Mouse (Mus musculus): ENCODE data around the gene Rab31.

Gene Rab31

DNA sequence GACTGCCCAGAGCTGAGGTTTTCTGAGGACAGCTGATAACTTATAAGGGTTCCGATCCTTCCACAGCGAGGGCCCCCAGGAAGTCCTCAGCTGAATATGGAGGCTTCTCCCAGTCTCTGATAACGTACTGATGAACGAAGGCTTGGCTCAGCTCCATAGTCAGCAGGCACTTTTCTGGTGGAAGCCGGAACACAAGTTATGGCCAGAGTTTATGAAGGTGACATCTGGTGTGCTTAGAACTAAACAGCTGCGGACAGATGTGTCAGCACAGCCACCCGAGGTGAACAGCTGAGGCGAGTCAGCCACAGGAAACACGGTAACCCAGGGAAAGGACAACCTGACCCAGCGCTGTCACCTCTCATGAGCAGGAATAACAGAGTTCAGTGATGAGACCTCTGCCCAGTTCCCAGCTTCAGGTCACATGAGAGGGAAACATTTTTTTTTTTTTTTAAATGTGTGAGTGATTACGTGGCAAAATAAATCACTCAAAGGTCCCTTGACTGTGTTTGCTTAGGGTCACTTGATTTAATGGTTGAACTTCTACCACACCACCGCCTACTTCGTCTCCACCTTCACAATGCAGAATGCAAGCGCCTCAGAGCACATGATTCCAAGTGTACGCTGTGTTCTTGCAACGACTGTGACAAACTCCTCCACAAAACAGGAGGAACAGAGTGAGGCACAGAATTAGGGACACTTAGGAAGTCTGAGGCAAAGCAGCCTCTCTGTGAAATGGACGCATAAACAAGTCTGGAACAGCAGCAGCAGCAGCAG lies 106.0 kb downstream of the Rab31 start:
- DNase-seq (ENCODE audit: low spot score in 2 of 2) = peak in 1 of 2 experiments; percentile 28

DNA sequence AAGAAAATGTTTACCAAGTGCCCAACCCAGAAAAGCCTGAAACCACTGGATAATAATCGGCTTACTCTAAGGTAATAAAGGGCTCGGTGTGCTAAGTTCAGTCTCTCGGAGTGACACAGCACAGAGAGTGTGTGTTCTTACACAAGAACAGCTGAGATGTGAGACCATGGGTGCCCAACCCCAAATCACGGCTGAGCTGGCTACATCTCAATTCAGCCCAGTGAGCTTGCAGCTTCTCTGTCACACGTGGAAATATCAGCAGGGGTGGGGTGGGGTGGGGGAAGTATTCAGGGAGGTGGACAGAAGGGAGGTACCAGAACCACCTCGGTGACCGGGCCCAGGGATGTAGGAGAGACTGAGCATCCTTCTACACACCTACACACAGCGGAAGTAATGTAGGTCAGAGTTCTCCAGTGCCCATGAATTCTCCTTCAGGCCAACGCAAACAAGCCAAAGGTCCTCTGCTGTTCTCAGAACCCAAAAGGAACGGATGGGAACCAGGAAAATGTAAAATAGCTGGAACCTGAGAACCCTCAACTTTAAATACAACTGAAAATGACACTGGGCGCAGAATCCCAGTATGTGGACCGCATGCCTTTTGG lies 106.7 kb downstream of the Rab31 start:
- no peak for DNase-seq (ENCODE audit: low spot score in 2 of 2)

DNA sequence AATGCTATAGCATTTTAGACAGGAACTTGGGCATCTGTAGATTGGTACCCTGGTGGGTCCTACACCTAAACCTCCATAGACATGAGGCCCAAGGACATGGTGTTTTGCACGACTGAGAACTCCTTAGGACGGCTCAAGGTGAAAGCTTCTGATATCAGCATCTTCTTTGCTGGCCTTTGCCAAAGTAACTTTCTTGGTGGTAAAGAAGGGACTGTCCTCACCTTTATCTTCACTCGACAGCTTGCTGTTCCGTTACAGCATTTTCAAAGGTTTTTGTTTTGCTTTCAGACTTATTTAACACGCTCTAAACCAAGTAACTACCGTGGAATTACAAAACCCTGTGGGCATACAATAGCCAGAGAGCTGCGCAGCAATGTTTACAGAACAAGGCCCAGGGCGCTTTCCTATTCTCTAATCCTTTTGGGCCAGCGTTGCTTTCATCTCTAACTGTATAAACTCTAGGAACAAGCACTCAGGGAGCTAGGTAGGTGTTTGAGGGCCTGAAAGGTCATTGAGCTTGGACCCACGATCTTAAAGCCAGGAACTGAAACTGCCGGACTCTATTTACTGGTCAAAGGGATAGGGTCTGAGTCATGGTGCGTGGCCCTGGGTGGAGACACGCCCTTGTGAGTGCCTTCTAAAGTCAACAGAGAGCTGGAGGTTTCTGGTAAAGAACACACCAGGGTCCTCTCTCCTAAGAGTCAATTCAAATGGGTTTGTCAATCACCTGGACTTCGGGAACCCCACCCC lies 109.0 kb downstream of the Rab31 start:
- DNase-seq (ENCODE audit: low spot score in 2 of 2) = no peak

DNA sequence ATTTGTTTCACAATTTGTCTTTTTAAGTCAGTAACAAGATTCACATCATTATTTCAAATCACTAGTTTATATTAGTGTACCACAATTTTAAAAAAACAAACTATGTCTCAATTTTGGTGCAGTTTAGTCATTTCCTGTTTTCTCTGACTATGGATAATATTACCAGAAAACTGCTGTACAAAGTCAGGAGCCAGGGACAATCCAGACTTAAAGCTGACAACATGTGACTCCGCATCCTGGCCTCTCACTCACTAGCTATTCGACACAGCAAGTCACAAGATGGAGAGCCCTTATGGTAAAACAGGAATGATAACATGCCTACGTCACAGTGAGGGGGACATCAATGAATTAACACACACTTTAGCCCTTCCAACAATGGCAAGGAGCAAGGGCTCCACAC lies 109.9 kb downstream of the Rab31 start:
- no peak for DNase-seq (ENCODE audit: low spot score in 2 of 2)

DNA sequence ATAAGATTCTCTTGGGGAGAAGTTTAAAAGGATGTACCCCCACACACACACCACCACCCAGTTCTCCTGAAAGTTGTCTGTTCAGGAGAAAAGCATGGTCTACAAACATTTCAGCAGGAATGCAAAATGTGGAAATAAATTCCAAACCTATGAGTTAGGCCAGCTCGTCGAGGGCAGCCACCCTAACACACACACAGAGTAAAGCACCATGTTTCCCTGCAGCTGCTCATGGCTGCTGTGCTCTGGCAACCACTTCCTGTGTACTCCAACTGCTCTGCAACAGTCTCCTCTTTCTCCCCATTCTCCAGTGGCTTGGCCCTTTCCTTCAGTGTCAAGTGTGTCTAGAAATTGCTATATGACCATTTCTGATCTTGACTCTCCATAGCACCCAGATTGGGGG lies 114.1 kb downstream of the Rab31 start:
- DNase-seq (ENCODE audit: low spot score in 2 of 2) = no peak

DNA sequence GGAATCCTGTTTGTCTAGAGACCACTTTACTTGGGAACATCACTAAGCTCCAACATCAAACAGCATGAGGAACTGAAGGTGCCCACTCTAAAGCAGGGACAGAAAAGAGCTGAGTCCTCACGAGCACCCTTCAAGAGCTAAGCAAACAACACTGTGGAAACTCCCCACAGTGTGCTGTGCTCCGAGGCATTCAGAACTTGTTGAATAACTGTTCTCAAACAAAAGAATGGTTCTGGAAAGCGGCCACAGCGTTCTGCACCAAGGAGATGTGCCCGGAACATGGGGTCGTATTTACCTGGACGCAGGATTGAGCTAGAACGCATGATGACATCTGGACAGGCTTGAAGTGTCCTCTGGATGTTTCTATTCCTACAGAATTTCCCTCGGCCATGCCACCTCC lies 114.6 kb downstream of the Rab31 start:
- no peak for DNase-seq (ENCODE audit: low spot score in 2 of 2)

DNA sequence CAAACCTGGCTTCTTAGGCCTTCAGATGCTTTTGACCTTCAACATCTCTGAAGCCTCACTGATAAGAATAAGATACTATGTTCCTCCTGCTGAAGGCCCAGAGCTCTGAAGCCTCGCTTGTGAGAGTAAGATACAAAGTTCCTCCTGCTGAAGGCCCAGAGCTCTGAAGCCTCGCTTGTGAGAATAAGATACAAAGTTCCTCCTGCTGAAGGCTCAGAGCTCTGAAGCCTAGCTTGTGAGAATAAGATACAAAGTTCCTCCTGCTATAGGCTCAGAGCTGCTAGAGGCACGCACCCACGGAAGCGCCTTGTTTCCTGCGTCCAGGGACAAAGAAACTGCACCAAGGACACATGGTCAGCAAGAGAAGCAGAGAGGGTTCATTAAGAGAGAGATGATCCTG lies 115.8 kb downstream of the Rab31 start:
- DNase-seq (ENCODE audit: low spot score in 2 of 2) = no peak

DNA sequence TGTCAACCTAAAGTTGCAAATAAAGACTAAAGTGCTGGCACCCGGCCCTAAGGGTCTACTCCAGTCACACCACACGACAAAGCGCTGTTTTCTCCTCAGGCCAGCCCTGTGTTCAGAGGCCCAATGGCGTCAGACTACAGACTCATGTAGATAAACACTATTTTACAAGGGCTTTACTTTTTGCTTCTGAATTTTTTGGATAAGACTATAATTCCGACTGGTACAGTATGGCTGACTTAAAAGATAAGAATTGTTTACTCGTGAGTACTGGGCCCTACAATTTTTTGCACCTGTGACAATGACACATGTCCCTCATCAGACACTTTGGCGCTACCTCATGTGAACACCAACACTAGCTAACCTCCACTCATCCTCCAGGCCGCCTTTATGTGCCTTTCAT lies 116.5 kb downstream of the Rab31 start:
- no peak for DNase-seq (ENCODE audit: low spot score in 2 of 2)

DNA sequence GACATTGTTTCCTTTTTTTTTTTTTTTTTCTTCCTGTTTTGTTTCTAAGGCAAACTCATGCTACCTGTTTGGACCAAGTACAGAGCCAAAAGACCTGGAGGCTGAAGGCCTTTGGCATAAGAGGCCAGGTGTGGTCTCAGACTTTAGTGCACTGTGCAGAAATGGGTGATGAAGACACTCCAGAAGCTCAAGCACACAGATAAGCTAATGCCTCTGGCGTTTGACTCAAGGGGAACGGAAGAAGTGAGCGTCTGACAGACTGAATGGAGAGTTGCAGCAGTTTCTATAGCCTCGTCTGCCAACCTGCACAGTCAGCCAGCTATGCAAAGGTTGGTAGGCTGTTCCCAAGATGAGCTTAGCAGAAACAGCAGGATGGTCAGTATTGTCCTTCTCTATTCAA lies 116.9 kb downstream of the Rab31 start:
- no peak for DNase-seq (ENCODE audit: low spot score in 2 of 2)

DNA sequence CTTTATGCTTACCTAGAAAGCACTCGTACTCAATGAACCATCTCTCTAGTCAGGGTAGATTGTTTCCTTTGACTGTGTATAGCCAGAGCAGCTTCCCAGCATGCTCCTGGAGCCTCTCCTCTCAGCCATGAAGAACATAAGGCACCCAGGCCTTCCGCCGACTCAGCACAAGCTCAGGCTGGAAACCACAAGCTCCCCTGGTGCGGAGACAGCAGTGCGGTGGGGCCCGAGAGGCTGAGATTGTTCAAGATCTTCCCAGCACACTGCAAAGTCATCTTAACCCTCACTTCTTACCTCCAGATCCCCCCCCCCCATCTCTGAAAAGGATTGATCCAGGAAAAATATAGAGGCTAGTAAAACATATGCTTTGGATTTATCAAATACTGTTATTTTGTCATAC lies 122.0 kb downstream of the Rab31 start:
- DNase-seq (ENCODE audit: low spot score in 2 of 2) = no peak

DNA sequence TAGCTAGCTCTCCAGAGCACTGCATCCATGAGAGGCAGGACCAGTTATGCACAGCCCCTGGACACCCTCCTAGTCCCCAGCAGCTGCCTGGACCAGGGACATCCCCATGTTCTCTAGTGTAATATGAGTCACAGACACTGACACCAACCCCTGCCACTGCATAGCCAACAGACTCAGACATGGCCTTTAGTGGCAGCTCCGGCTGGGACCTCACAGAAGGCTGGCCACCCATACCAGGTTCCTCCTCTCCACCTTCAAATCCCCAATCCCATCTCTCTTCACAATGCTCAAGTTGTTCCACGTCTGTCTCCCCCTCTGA lies 123.4 kb downstream of the Rab31 start:
- no peak for DNase-seq (ENCODE audit: low spot score in 2 of 2)

DNA sequence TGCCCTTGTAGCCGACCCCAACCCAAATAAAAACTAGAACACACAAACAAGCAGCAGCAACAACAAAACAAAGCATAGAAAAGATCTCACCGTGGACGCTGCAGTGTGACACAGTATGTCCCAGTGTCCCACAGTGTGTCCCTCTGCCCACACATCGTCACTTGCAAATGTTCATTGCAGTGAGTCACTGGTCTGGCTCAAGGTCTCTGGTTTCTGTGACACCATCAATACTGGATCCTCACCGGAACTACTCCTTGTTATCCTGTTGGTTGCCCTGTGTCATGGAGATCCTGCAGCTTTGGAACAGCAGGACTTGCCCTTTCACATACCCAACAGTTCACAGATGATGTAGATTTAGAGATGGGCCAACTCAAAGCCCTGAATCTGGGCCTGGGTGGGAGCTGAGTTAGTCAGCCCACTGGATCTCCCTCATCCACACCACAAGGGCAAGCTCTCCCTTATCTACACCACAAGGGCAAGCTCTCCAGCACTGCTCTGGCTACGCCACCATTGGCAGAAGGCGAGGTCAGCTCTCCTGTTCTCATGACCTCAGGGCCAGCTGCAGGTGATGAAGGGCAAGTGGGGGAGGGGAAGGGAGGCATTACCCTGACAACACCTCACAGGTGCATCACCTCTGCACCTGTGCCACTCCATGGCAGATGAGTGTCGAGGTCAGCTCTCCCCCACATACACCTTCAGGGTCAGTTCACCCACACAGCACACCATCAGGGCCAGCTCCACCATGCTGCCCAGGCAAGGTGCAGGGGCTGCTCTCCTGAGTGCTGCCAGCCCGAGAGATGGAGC lies 124.0 kb downstream of the Rab31 start:
- no peak for DNase-seq (ENCODE audit: low spot score in 2 of 2)

DNA sequence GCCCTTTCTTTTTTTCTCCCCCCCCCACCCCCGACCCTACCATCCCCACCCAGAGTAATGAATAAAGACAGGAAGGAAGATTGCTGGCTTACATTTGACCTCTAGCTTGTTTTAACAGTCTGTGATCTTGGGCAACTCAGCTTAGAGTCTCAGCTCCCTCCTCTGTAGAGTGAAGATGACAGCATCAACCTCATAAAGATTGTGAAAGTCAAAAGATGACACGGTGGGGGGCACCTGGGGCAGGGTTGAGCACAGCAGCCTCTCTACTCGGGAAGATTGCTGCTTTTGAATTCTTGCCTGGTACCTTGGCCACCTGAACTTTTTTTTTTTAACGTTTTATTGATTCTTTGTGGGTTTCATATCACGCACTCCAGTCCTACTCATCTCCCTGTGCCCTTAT lies 124.6 kb downstream of the Rab31 start:
- no peak for DNase-seq (ENCODE audit: low spot score in 2 of 2)

DNA sequence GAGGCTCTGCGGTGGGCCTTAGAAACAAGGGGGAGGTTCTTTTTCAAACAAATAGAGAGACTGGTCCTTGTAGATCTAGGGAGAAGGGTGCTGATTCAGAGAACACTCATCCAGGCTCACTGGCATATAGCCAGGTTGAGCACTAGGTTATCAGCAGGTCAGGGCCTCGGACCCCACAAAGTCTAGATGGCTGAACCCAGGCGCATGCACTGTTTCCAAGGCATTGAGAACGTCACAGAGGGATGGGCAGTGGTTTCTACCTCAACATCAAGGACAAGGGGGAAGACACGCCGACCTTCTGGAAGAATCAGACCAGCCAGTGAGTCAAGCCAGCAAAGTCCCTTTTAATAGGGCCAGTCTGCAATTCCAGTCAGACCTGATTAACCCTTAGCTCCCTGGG lies 125.3 kb downstream of the Rab31 start:
- no peak for DNase-seq (ENCODE audit: low spot score in 2 of 2)

DNA sequence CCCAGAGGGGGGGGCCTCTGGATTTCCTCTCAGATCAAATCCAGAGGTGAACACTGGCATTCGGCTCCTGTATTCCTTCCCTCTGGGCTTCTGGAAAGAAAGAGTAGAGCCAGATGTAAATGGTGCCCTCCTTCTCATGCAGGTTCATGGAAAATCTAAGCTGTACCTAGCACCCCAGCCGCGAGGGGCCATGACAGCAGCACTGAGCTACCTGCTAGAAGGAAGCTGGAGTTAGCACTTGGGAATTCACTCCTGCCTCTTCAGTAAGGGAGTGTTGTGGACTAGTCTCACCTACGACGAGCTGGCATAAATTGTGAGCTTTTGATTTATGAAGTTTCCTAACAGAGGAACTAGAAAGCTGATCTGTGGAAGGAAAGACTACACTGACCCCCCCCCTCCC lies 129.0 kb downstream of the Rab31 start:
- DNase-seq (ENCODE audit: low spot score in 2 of 2) = no peak

DNA sequence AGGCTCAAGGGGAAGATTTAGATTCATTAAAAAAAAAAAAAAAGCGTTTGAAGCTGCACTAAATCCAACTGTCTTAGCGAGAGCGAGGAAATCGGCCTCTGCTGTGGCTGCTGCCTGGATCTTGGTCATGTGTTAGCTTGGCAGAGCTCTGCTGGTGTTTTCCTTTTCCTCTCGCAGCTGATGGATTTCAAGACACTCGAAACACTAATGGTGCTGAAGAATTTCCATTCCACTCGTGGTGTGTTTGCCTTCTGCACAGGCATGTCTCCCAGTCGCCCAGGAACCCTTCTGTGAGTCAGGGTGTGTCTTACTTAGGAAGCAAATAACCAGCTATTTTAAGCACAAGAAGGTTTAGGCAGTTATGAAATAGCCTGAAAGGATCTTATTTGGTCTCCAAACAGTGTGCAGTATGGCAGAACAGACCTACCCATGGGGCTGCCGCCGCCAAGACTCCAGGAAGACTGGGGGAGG lies 129.5 kb downstream of the Rab31 start:
- peak; percentile 55 to 65 for DNase-seq (ENCODE audit: low spot score in 2 of 2)

DNA sequence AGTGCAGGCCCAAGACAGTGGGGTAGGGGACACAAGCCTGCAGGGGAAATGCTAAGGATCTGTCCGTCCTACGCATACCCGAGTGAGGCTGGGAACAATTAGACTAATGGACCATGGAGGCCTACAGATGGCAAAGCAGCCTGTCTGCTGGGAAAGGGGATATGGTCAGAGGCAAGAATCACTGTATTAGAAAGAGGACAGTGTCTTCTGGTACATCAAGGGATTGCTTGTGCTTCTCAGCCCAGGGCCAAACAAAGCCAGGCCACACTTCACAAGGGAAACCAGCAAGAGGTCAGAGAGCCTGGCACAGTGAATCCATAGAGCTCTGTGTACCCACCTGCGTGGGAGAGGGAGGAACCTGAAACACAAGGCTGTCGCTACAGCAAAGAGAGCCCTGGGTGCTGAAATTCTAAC lies 130.0 kb downstream of the Rab31 start:
- no peak for DNase-seq (ENCODE audit: low spot score in 2 of 2)

DNA sequence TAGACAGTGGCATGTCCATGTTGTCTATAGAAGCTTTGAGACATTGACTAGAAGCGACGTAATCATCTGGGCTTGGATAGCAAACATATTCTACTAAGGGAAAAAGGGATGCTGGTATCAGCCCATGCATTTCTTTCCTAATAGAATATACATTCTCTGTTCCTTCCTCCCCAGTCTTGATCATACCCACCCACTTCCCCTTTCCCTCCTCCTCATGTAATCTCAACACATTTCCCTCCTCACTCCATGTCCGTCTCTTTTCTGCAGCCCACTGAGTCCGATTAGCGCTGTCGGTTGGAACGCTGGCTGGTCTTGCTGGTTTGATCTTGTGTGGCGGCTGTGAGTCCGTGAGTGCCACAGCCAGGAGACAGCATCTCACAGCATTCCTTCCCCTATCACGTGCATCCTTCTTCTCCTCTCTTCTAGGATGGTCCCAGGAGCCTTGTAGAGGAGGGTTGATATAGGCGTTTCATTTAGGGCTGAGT lies 130.8 kb downstream of the Rab31 start, which contains the start of gene Txndc2:
Gene Txndc2, minus strand, starts transcription at position 435 of the 485 bp plus-strand sequence.
- no peak for DNase-seq (ENCODE audit: low spot score in 2 of 2)

DNA sequence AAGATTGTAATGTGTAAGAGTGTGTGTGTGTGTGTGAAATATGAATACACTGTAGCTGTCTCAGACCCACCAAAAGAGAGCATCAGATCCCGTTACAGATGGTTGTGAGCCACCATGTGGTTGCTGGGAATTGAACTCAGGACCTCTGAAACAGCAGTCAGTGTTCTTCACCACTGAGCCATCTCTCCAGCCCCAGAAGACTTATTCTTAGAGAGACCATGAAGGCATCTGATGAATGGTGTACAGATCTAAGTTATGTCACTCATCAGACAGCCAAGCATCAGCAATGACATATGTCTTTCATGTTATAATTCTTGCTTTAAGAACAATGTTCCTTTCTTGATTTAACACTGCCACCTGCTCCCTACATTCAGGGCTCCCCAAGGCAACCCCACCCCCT lies 133.4 kb downstream of the Rab31 start:
- no peak for DNase-seq (ENCODE audit: low spot score in 2 of 2)

DNA sequence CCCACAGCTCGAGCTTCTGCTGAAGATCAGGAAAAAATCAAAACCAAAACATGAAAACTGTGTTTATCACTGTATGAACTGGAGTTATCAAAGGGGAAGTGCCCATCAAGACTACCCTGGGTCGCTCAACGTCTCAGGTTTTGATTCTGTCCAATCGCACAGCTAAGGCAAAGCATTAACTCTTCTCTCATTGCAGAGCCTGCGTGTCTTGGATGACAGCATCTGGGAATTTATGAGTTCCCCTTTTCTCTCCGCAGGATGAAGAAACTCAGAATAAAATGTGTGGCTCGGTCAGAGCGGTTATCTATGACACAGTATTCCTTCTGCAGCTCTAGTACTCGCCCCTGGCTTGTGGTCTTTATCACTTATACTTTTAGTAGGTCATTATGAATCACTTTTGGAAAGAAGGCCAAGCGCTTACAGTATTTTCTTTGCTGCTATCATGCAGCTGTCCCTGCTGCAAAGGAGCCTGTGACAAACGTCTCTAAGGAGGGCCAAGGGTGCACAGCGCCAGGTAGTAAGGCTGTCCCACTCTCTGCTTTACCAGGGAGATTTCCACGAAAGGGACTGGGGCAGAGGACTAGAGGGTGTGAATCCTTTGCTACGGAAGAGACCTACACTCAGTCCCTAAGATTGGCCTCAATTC lies 136.7 kb downstream of the Rab31 start:
- no peak for DNase-seq (ENCODE audit: low spot score in 2 of 2)

DNA sequence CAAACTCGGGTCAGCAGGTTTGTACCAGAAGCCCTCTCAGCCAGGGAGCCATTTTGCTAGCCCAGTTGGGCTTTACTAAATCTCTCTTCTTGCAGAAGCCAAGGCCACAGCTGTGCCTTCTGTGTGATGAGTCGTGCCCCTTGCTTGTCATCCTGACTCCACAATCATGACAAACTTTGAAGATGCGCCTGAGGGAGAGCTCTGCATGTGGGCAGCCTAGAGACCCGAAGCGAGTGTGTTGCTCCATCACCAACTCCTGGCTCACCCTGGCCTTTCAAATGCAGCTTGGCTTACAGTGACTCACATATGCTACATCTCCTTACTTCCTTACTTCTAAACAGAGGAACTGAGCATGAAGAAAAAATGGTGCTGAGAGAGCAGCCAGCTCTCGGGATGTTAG lies 142.6 kb downstream of the Rab31 start:
- no peak for DNase-seq (ENCODE audit: low spot score in 2 of 2)
